Mouse (Mus musculus): ENCODE data around the gene Slc37a1.

Gene Slc37a1

GRCm38 (mm10) chr17:31286492-31286891, at the start of gene Slc37a1:
Gene Slc37a1, plus strand, starts transcription at chr17:31286792.
- DNase-seq: no peak

GRCm38 (mm10) chr17:31238234-31239020, 48.2 kb upstream of the Slc37a1 start:
- peak in 1 of 2 experiments; percentile 3 for DNase-seq

GRCm38 (mm10) chr17:31241156-31241555, 45.4 kb upstream of the Slc37a1 start:
- peak in 1 of 2 experiments; percentile 0 for DNase-seq

- peak; percentile 58 to 68 for DNase-seq
These were observed 43.8 kb upstream of the Slc37a1 start for GRCm38 (mm10) chr17:31242764-31243163.

GRCm38 (mm10) chr17:31245321-31245720, 41.3 kb upstream of the Slc37a1 start:
- DNase-seq: peak in 1 of 2 experiments; percentile 0

- no peak for DNase-seq
These were observed 39.4 kb upstream of the Slc37a1 start for GRCm38 (mm10) chr17:31247144-31247543.

- peak in 1 of 2 experiments; percentile 8 for DNase-seq
These were observed 32.6 kb upstream of the Slc37a1 start for GRCm38 (mm10) chr17:31253951-31254350.

- peak; percentile 96 to 97 for DNase-seq
These were observed 32.1 kb upstream of the Slc37a1 start for GRCm38 (mm10) chr17:31254463-31254931.

- DNase-seq: no peak
These were observed 29.4 kb upstream of the Slc37a1 start for GRCm38 (mm10) chr17:31257149-31257548.

GRCm38 (mm10) chr17:31257898-31258297, 28.7 kb upstream of the Slc37a1 start:
- DNase-seq: no peak

GRCm38 (mm10) chr17:31258310-31258865, 28.2 kb upstream of the Slc37a1 start:
- no peak for DNase-seq

GRCm38 (mm10) chr17:31259145-31259544, 27.4 kb upstream of the Slc37a1 start:
- DNase-seq: no peak

- peak in 1 of 2 experiments; percentile 68 for DNase-seq
These were observed 26.8 kb upstream of the Slc37a1 start for GRCm38 (mm10) chr17:31259825-31260224.

- DNase-seq: peak; percentile 81 to 88
These were observed 26.2 kb upstream of the Slc37a1 start for GRCm38 (mm10) chr17:31260430-31260829.

- DNase-seq: peak in 1 of 2 experiments; percentile 20
These were observed 25.2 kb upstream of the Slc37a1 start for GRCm38 (mm10) chr17:31261352-31261751.

- no peak for DNase-seq
These were observed 23.9 kb upstream of the Slc37a1 start for GRCm38 (mm10) chr17:31262715-31263114.

- no peak for DNase-seq
These were observed 22.8 kb upstream of the Slc37a1 start for GRCm38 (mm10) chr17:31263770-31264169.

- DNase-seq: no peak
These were observed 22.2 kb upstream of the Slc37a1 start for GRCm38 (mm10) chr17:31264372-31264771.

- DNase-seq: no peak
These were observed 21.4 kb upstream of the Slc37a1 start for GRCm38 (mm10) chr17:31265171-31265572.

GRCm38 (mm10) chr17:31265831-31266230, 20.8 kb upstream of the Slc37a1 start:
- DNase-seq: no peak

GRCm38 (mm10) chr17:31266321-31266950, 20.2 kb upstream of the Slc37a1 start:
- no peak for DNase-seq

GRCm38 (mm10) chr17:31267138-31267537, 19.5 kb upstream of the Slc37a1 start:
- peak in 1 of 2 experiments; percentile 1 for DNase-seq

- DNase-seq: peak in 1 of 2 experiments; percentile 2
These were observed 19.0 kb upstream of the Slc37a1 start for GRCm38 (mm10) chr17:31267603-31268002.

- peak in 1 of 2 experiments; percentile 3 for DNase-seq
These were observed 18.6 kb upstream of the Slc37a1 start for GRCm38 (mm10) chr17:31268016-31268415.
